Mouse (Mus musculus) liver, postnatal 0 days (tissue): Measurements from ENCODE around the gene Cryzl1. TPM values are rescaled to one million over a fixed set of nuclear protein-coding genes. Genes with fewer than 3 reads are reported as not detected.

Source experiments
- ATAC-seq: fragments of 200-750 bp; cut with Nextera tagmentation; 2 replicates; pipeline ENCODE4 v1.8.0; 2017; ENCODE audit warnings: mild to moderate bottlenecking, moderate library complexity
- DNase-seq: peaks from one replicate; pipeline ENCODE4 v3.0.0-alpha.2; 2016
- H3K27ac ChIP-seq: fragments of 300-500 bp; sonication (generic); 2 replicates; pipeline ENCODE4 v1.5.1; 2014; ENCODE audit warnings: antibody characterized with exemption, moderate library complexity, mild to moderate bottlenecking, low read depth
- H3K27me3 ChIP-seq: fragments of 300-500 bp; sonication (generic); 2 replicates; pipeline ENCODE4 v1.6.1; 2014; ENCODE audit warnings: low read length, control low read depth, mixed read lengths; ENCODE audit not compliant: insufficient read depth
- H3K36me3 ChIP-seq: fragments of 300-500 bp; sonication (generic); replicated peaks from 2 replicates; pipeline ENCODE4 v1.6.1; 2014; ENCODE audit warnings: mild to moderate bottlenecking, control low read depth, low read length, moderate library complexity, mixed read lengths; ENCODE audit not compliant: insufficient read depth
- H3K4me1 ChIP-seq: fragments of 300-500 bp; sonication (generic); 2 replicates; pipeline ENCODE4 v1.6.1; 2014; ENCODE audit warnings: antibody characterized with exemption, mild to moderate bottlenecking, control low read depth; ENCODE audit not compliant: insufficient read depth
- H3K4me2 ChIP-seq: fragments of 300-500 bp; sonication (generic); 2 replicates; pipeline ENCODE4 v1.6.1; 2014; ENCODE audit warnings: low read depth, mild to moderate bottlenecking, low read length, moderate library complexity, mixed read lengths
- H3K4me3 ChIP-seq: fragments of 300-500 bp; sonication (generic); 2 replicates; pipeline ENCODE4 v1.5.1; 2014; ENCODE audit warnings: low read depth, low read length
- H3K9ac ChIP-seq: fragments of 300-500 bp; sonication (generic); replicated peaks from 2 replicates; pipeline ENCODE4 v1.6.1; 2014; ENCODE audit warnings: mild to moderate bottlenecking, moderate library complexity
- H3K9me3 ChIP-seq: fragments of 300-500 bp; sonication (generic); 2 replicates; pipeline ENCODE4 v1.6.1; 2016; ENCODE audit warnings: mild to moderate bottlenecking, control low read depth, low read length, mixed read lengths
- CTCF ChIP-seq: sonication (generic); IDR thresholded peaks from 2 replicates; pipeline ENCODE4 v1.5.1; 2016; ENCODE audit warnings: antibody characterized with exemption, low read depth
- EP300 ChIP-seq: IDR thresholded peaks from 2 replicates; pipeline ENCODE4 v1.6.1; 2016; ENCODE audit warnings: antibody characterized with exemption, low read depth, mild to moderate bottlenecking
- WGBS: fragments of 180-500 bp; shearing (Covaris S2); extraction: QIAGEN DNeasy Blood & Tissue Kit; methylation state at CpG from one replicate; pipeline ENCODE4 v1.1.7; 2014; ENCODE audit not compliant: insufficient replicate concordance; 5-methylcytosine and 5-hydroxymethylcytosine counted together
- polyA plus RNA-seq: library from polyadenylated mRNA; unstranded; fragments of >200 nt; fragmentation: Nextera tagmentation; extraction: Ambion mirVana; gene quantifications from 2 replicates; pipeline ENCODE4 v1.2.1, GENCODE M21; 2015

Cryzl1 gene
- polyA plus RNA-seq, 1 experiment from 2014 or later = 27.4 TPM

GRCm38 (mm10) chr16:91674500-91674899 is 54.3 kb downstream of the Cryzl1 start:
- Histone ChIP-seq H3K4me3 (no peak overlapping the region), H3K4me1 (0 out of 2 replicates have a peak, but pooled peaks cover 2% of the 10 kb centered on the region), H3K27me3 (no peaks in the 10 kb centered on the region), H3K27ac (no peak overlapping the region), H3K36me3 (peaks cover 89% of the 10 kb centered on the region), H3K4me2 (no peak overlapping the region), H3K9ac (no peak overlapping the region), H3K9me3 (no peaks in the 10 kb centered on the region)
- WGBS = 75% methylated on average over 4 of the region's 4 CpGs
- DNase-seq = no peak
- TF ChIP-seq CTCF (no peak), EP300 (no peak)
- no peak for ATAC-seq

DNA sequence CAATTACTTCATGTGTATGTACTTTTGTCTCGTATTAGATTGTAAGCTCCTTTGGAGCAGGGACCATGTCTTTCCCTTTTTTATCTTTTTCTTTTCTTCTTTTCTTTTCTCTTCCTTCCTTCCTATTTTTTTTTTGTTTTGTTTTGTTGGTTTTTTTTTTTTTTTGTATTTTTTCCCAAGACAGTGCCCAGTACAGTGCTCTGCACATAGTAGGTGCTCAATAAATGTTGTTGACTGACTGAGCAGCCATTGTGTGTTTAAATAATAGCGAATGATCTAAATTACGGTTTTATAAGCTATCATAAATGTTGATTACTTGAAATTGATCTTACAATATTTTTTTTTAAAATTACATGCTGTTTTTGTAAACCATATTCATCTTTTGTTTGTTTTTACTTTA is 65.0 kb downstream of the Cryzl1 start:
- no peak for TF ChIP-seq CTCF
- no peak for TF ChIP-seq EP300
- H3K9ac ChIP-seq = no peak overlapping the region
- DNase-seq = no peak
- ATAC-seq = no peak
- WGBS = 92% methylated on average over 3 of the region's 3 CpGs
- H3K9me3 ChIP-seq = peaks cover 4% of the 10 kb centered on the region; the same call in 1 of the 2 replicates
- H3K4me1 ChIP-seq = no peaks in the 10 kb centered on the region
- peaks cover 93% of the 10 kb centered on the region for H3K36me3 ChIP-seq
- no peak overlapping the region for H3K4me2 ChIP-seq
- H3K27me3 ChIP-seq = no peaks in the 10 kb centered on the region
- no peak overlapping the region for H3K27ac ChIP-seq
- no peak overlapping the region for H3K4me3 ChIP-seq

- Histone ChIP-seq H3K36me3 (peaks cover 96% of the 10 kb centered on the region), H3K27ac (no peak overlapping the region), H3K4me3 (no peak overlapping the region), H3K9ac (no peak overlapping the region), H3K27me3 (no peaks in the 10 kb centered on the region), H3K4me2 (no peak overlapping the region), H3K4me1 (no peaks in the 10 kb centered on the region), H3K9me3 (peaks cover 4% of the 10 kb centered on the region; the same call in 1 of the 2 replicates)
- ATAC-seq = no peak
- no peak for DNase-seq
- TF ChIP-seq EP300 = no peak
- no peak for TF ChIP-seq CTCF
- WGBS = 94% methylated on average over 16 of the region's 16 CpGs
Observed at GRCm38 (mm10) chr16:91662336-91662735, 66.4 kb downstream of the Cryzl1 start.

- H3K4me3 ChIP-seq = no peak overlapping the region
- no peaks in the 10 kb centered on the region for H3K27me3 ChIP-seq
- no peaks in the 10 kb centered on the region for H3K4me1 ChIP-seq
- TF ChIP-seq EP300 (no peak), CTCF (no peak)
- DNase-seq = no peak
- no peak overlapping the region for H3K9ac ChIP-seq
- WGBS = 86% methylated on average over 1 of the region's 1 CpGs
- no peak for ATAC-seq
- H3K36me3 ChIP-seq = peaks cover 94% of the 10 kb centered on the region
- no peak overlapping the region for H3K27ac ChIP-seq
- H3K4me2 ChIP-seq = no peak overlapping the region
- H3K9me3 ChIP-seq = peaks cover 4% of the 10 kb centered on the region; the same call in 1 of the 2 replicates
Observed at GRCm38 (mm10) chr16:91661397-91661796, 67.4 kb downstream of the Cryzl1 start.

DNA sequence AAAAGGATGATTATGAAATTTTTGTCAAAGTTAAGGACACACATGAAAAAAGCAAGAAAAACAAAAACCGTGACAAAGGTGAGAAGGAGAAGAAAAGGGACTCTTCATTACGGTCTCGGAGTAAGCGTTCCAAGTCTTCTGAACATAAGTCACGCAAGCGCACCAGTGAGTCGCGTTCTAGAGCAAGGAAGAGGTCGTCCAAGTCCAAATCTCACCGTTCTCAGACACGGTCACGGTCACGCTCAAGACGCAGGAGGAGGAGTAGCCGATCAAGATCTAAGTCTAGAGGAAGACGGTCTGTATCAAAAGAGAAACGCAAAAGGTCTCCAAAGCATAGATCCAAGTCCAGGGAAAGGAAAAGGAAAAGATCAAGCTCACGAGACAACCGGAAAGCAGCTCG is 69.0 kb downstream of the Cryzl1 start:
- no peak overlapping the region for H3K4me2 ChIP-seq
- ATAC-seq (no peak), DNase-seq (no peak)
- no peaks in the 10 kb centered on the region for H3K27me3 ChIP-seq
- H3K9me3 ChIP-seq = peaks cover 4% of the 10 kb centered on the region; the same call in 1 of the 2 replicates
- WGBS = 95% methylated on average over 20 of the region's 20 CpGs
- no peak for TF ChIP-seq EP300
- H3K4me3 ChIP-seq = no peak overlapping the region
- no peaks in the 10 kb centered on the region for H3K4me1 ChIP-seq
- no peak overlapping the region for H3K27ac ChIP-seq
- no peak overlapping the region for H3K9ac ChIP-seq
- H3K36me3 ChIP-seq = peaks cover 94% of the 10 kb centered on the region

DNA sequence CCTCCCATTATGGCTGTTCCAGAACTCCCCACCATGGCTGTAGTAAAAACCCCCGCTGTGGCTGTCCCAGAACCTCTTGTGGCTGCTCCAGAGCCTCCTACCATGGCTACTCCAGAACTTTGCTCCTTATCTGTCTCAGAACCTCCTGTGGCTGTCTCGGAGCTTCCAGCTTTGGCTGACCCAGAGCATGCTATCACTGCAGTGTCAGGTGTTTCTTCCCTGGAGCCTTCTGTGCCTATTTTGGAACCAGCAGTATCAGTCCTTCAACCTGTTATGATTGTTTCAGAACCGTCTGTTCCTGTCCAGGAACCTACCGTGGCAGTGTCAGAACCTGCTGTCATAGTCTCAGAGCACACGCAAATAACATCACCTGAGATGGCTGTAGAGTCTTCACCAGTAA is 70.3 kb downstream of the Cryzl1 start:
- Histone ChIP-seq H3K9me3 (peaks cover 4% of the 10 kb centered on the region; the same call in 1 of the 2 replicates), H3K4me3 (no peak overlapping the region), H3K36me3 (peaks cover 94% of the 10 kb centered on the region), H3K4me2 (no peak overlapping the region), H3K4me1 (no peaks in the 10 kb centered on the region), H3K9ac (no peak overlapping the region), H3K27me3 (no peaks in the 10 kb centered on the region), H3K27ac (no peak overlapping the region)
- peak; percentile 11; the same call in 1 of the 2 replicates for ATAC-seq
- DNase-seq = no peak
- TF ChIP-seq EP300 (no peak), CTCF (no peak)
- WGBS = 92% methylated on average over 5 of the region's 5 CpGs

DNA sequence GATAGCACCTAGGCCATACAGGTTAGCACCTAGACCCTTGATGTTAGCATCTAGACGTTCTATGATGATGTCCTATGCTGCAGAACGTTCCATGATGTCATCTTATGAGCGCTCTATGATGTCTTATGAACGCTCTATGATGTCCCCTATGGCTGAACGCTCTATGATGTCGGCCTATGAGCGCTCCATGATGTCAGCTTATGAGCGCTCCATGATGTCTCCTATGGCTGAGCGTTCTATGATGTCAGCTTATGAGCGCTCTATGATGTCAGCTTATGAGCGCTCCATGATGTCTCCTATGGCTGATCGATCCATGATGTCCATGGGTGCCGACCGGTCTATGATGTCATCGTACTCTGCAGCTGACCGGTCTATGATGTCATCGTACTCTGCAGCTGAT is 71.5 kb downstream of the Cryzl1 start:
- H3K4me1 ChIP-seq = no peaks in the 10 kb centered on the region
- no peaks in the 10 kb centered on the region for H3K27me3 ChIP-seq
- 98% methylated on average over 17 of the region's 17 CpGs for WGBS
- no peak overlapping the region for H3K4me3 ChIP-seq
- TF ChIP-seq CTCF (no peak), EP300 (no peak)
- DNase-seq (no peak), ATAC-seq (peak; percentile 32)
- H3K9me3 ChIP-seq = peaks cover 4% of the 10 kb centered on the region; the same call in 1 of the 2 replicates
- H3K9ac ChIP-seq = no peak overlapping the region
- no peak overlapping the region for H3K27ac ChIP-seq
- peaks cover 91% of the 10 kb centered on the region for H3K36me3 ChIP-seq
- H3K4me2 ChIP-seq = no peak overlapping the region
